Mouse (Mus musculus) layer of hippocampus, adult 11-12 months (tissue): ENCODE results near the gene Bbs5.
"Not testable (repeated sequence)": the region's sequence is repeated elsewhere in the genome, so short reads cannot be mapped to it uniquely, and the experiment has no call there.

Source experiments
- DNase-seq: peaks from one replicate; pipeline ENCODE4 v3.0.0; 2022; ENCODE audit warnings: low spot score

Bbs5 gene

DNA sequence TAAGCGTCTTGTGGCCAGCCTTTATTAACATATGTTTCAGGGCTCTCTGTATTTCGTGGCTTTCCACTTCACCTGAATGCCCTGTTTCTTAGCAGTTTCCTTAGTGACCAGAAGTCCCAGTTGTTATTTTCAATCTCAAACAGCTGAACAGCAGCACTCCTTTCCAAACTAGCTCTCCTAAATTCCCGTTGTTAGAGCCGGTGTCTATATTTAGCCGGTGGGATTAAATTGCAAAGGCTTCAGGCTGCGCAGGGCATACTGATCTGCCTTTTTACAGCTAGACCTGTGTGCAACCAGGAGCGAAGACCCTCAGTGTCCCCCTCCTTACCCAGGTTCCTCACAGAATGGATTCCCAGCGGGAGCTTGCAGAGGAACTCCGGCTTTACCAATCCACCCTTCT lies 22.9 kb downstream of the Bbs5 start, which contains the start of gene Klhl41:
Gene Klhl41 (plus strand): TSS at position 268 of the 400 bp plus-strand sequence.
- no peak for DNase-seq

DNA sequence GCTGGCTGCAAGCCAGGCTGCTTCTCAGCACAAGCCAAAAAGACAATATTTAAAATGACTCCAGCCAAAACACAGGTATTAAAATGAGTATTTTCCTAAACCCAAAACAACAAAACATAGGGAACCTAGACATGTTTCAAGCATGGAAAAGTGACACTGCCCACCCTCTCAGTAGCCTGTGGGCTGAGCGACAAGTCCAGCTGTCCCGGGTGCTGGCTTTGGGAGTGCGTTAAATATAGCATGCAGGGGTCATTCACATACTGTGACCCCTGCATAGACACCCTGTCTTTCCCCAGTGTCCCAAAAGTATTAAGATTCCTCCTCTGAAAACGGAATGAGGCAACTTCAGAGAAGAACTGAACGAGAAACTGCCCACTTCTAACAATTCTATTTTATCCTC lies 26.8 kb downstream of the Bbs5 start:
- no peak for DNase-seq

- no peak for DNase-seq
Observed at GRCm38 (mm10) chr2:69675266-69675665, 28.3 kb downstream of the Bbs5 start.

- no peak for DNase-seq
Observed at GRCm38 (mm10) chr2:69676713-69677112, 29.7 kb downstream of the Bbs5 start.

DNA sequence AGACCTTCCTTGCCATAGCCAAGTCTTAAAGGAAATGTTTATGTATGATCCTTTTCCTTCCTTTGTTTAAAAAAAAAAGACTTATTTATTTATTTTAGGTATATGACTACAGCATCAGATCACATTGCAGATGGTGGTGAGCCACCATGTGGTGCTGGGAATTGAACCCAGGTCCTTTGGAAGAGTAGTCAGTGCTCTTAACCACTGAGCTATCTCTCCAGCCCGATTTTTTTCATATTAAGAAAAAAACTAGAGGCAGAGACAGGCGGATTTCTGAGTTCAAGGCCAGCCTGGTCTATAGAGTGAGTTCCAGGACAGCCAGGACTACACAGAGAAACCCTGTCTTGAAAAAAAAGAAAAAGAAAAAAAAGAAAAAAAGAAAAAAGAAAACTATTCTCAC lies 30.2 kb downstream of the Bbs5 start:
- DNase-seq = not testable (repeated sequence)

DNA sequence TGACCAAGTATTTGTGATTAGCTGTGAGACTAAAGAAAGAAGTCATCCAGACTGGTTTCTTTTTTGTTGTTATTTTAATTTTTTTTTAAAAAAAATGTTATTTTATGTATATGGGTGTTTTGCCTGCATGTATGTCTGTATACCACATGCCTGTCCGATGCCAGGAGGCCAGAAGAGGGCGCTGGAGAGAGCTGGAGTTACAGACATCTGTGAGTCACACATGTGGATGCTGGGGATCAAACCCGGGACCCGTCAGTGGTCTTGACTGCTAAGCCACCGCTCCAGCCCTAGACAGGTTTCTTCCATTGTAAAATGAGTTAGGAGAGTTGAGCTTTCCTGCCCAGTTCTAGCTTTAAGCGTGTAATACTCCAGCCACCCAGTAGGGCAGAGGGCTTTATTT lies 33.0 kb downstream of the Bbs5 start:
- DNase-seq = no peak

DNA sequence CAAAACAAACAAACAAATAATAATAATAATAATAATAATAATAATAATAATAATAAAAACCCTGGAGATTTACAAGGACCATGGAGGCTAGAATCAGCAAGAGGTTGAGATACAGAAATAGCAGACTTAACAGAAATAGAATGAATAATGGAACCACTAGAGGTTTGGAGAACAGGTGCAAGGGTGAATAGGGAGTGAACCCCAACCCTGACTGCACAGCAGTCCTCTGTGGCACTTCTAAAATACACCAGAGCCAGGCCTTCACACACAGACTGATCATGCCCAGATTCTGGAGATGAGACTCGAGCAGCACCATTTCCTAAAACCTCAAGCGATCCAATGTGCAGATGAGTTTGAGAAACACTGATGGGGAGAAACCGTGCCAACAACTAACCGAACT lies 35.0 kb downstream of the Bbs5 start:
- DNase-seq = no peak

DNA sequence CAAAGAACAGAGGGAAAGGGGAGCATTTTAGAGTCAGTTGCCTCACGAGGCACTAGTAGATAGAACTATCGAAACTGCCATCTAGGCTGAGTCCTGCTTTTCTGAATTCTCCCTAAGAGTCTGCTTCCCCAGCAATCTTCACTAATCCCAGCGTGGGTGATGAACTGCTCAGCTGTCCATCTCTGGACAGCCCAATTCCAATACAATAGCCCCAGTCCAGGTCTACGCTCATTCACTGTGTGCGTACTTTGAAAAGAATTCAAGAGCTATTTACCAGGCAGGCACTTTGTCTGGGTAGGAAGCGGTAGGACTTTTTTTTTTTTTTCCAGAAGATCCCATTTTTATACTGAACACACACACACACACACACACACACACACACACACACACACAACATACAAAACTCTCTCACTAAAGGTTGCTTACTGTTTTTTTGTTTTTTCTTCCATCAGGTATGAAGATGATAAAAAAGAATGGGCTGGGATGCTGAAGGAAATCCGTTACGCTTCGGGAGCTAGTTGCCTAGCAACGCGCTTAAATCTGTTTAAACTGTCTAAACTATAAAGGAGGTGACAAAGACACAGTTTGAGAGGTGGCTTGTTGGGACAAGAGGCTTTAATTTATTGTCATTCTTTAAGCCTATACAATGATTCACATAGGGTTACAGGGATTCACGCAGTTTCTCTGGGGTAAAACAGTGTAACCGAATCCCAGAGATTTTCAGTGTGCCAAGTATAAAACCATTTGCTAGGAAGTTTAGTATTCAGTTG lies 36.2 kb downstream of the Bbs5 start:
- DNase-seq = no peak

GRCm38 (mm10) chr2:69684488-69684887 lies 37.5 kb downstream of the Bbs5 start:
- DNase-seq = no peak

DNA sequence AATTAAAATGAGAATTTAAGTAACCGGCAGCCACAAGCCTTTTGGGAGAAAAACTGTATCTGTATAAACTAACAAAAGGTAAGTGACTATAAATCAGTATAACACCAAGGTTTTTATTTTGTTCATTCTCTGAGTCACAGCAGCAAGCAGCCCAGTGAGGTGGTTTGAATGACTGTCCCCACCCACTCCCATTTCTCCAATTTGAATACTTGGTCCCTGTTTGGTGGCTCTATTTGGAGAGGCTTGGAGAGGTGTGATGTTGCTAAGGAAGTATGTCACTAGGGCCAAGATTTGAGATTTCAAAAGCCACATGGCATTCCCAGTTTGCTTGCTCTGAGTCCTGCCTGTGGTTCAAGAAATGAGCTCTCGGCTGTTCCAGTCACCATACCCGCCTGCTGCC lies 43.2 kb downstream of the Bbs5 start:
- no peak for DNase-seq

- DNase-seq = no peak
Observed at GRCm38 (mm10) chr2:69690843-69691242, 43.9 kb downstream of the Bbs5 start.

- DNase-seq = no peak
Observed at GRCm38 (mm10) chr2:69693501-69693900, 46.5 kb downstream of the Bbs5 start.

GRCm38 (mm10) chr2:69700446-69700845 lies 53.5 kb downstream of the Bbs5 start:
- DNase-seq = no peak

DNA sequence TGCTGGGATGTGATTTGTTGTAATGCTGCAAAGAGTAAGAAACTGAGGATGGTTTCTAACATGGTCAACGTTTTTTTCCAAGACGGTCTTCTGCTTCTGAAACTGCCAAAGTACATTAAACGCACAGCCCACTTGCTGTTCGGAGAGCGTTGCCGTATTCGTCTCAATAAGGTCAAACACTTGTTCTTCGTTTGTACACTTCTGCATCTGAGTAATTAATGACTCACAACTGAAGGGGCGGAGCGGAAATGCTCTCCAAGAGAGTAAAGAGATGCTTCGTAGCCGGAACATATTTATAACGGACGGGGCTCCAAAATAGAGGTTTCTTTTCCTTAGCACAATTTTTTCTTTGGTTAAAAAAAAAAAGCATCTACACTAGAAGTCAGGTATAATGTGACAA lies 65.2 kb downstream of the Bbs5 start:
- no peak for DNase-seq

DNA sequence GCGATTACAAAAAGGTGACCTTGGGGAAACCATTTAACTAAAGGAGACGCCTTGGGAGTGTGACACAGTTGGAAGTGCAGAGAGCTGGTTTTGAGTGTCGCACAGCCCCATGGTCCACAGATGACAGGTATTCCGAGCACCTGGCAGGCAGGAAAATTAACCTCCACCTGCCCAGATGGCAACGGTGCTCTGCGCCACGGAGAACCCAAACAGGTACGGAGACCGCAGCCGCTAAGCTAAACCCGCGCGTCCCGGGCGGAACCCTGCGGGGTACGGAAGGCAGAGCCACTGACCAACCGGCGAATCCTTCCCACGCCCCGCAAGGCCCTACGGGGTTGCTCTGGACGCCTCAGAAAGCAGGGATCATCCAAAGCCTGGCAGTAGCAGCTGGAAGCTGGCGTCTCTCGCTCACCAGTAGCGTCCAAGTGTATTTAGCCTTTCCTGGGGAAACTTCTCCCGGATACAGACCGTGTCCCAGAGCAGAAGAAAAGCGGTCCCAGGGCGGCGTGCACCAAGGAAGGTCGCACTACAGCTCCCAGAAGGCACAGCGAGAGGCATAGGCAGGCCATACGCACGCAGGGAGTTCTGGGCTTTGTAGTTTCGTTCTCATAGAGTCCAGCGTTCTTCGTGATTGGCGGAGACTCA lies 66.1 kb downstream of the Bbs5 start, which contains the start of gene Fastkd1:
Gene Fastkd1 (minus strand): TSS at position 536 of the 645 bp plus-strand sequence.
- peak; percentile 90 for DNase-seq

- no peak for DNase-seq
Observed at GRCm38 (mm10) chr2:69713626-69714014, 66.6 kb downstream of the Bbs5 start.

DNA sequence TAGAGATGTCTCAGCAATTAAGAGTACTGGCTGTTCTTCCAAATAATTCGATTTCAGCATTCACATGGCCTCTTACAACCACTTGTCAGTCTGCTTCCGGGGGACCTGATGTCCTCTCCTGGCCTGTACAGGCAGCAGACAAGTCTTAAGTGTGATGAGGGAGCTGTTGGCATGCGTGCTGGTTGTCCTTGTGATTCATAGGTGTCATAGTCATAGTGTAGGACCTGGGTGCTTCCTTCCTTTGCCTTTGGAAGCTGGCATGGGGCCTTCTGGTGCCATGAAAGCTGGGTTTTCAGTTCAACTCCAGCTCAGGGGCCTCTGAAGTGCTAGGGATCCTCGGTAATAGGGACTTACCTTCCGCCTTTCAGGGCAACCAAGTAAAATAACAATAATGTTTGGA lies 67.2 kb downstream of the Bbs5 start:
- DNase-seq = no peak

DNA sequence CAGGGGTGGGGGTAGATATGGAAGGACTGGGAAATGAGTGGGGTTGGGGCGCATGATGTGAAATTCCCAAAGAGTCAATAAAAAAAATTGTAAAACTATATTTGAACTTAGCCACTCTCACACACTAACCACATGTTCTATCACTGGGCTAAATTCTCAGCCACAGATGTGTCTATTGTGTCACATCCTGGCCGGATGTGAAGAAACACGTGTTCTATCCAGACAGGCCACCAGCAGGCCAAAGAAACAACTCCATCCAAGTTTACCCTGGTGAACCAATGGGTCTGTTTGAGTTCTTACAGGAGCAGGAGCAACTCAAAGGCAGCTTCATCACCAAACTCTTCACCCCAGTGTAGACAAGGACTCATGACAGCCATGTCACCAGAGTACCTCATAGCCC lies 69.5 kb downstream of the Bbs5 start:
- DNase-seq = no peak
